Mouse (Mus musculus) small intestine, adult 2 months (tissue): Measurements from ENCODE around the gene Eno3.

Experiments used
- CTCF ChIP-seq: fragments of 200-500 bp; IDR thresholded peaks from 2 replicates; pipeline ENCODE4 v1.5.1; 2012; ENCODE audit warnings: low read depth, mild to moderate bottlenecking, control low read depth, inconsistent platforms, low read length, moderate library complexity, mixed read lengths; ENCODE audit not compliant: insufficient replicate concordance, insufficient read length; ENCODE audit errors: extremely low read depth
- POLR2A ChIP-seq: fragments of 200-500 bp; IDR thresholded peaks from 2 replicates; pipeline ENCODE4 v1.6.1; 2012; ENCODE audit warnings: low read depth, mild to moderate bottlenecking, control low read depth, inconsistent platforms, low read length, moderate library complexity

- TF ChIP-seq CTCF (no peak), POLR2A (no peak)
Observed at GRCm38 (mm10) chr11:70639976-70640375, 17.0 kb upstream of the Eno3 start.
